Mouse (Mus musculus) E14TG2a.4 (cell line): ENCODE data around the gene Scarb1.

Experiments used
- CTCF ChIP-seq: conservative IDR thresholded peaks from 2 replicates; pipeline ENCODE4 v1.5.1; 2014; ENCODE audit warnings: low read length
- NANOG ChIP-seq: IDR thresholded peaks from 2 replicates; pipeline ENCODE4 v1.6.1; 2014; ENCODE audit warnings: borderline replicate concordance, low read length, mixed read lengths
- POU5F1 ChIP-seq: IDR thresholded peaks from 2 replicates; pipeline ENCODE4 v1.6.1; 2014; ENCODE audit warnings: low read length, borderline replicate concordance

GRCm38 (mm10) chr5:125286090-125286489 is 54.8 kb downstream of the Scarb1 start:
- TF ChIP-seq CTCF (no peak), NANOG (no peak), POU5F1 (no peak)
